Mouse (Mus musculus) limb, embryonic 10.5 days (tissue): ENCODE results near the gene Tbc1d1. TPM values are rescaled to one million over a fixed set of nuclear protein-coding genes. Genes with fewer than 3 reads are reported as not detected.

ENCODE experiments used
- DNase-seq: peaks from one replicate; pipeline ENCODE4 v3.0.0-alpha.2; 2017; ENCODE audit warnings: low spot score
- H3K27ac ChIP-seq: fragments of 300-500 bp; sonication (generic); 2 replicates; pipeline ENCODE4 v1.5.1; 2016; ENCODE audit warnings: mild to moderate bottlenecking
- H3K27me3 ChIP-seq: fragments of 300-500 bp; sonication (generic); 2 replicates; pipeline ENCODE4 v1.6.1; 2016; ENCODE audit warnings: low read depth, mild to moderate bottlenecking; ENCODE audit not compliant: poor library complexity, severe bottlenecking
- H3K36me3 ChIP-seq: fragments of 300-500 bp; sonication (generic); 2 replicates; pipeline ENCODE4 v1.6.1; 2016; ENCODE audit warnings: mild to moderate bottlenecking, moderate library complexity
- H3K4me1 ChIP-seq: fragments of 300-500 bp; sonication (generic); 2 replicates; pipeline ENCODE4 v1.6.1; 2016
- H3K4me3 ChIP-seq: fragments of 300-500 bp; sonication (generic); 2 replicates; pipeline ENCODE4 v1.5.1; 2016; ENCODE audit warnings: mild to moderate bottlenecking, moderate library complexity
- H3K9me3 ChIP-seq: fragments of 300-500 bp; sonication (generic); replicated peaks from 2 replicates; pipeline ENCODE4 v1.6.1; 2016; ENCODE audit warnings: mild to moderate bottlenecking
- WGBS: fragments of 180-500 bp; shearing (Covaris S2); methylation state at CpG from one replicate; pipeline ENCODE4 v1.1.7; 2016; 5-methylcytosine and 5-hydroxymethylcytosine counted together
- polyA plus RNA-seq: library from polyadenylated mRNA; unstranded; fragments of >200 nt; fragmentation: Nextera tagmentation; extraction: Ambion mirVana; gene quantifications from 2 replicates; pipeline ENCODE4 v1.2.1, GENCODE M21; 2016

Tbc1d1 gene
- polyA plus RNA-seq, 1 experiment from 2014 or later: 35.0 TPM

DNA sequence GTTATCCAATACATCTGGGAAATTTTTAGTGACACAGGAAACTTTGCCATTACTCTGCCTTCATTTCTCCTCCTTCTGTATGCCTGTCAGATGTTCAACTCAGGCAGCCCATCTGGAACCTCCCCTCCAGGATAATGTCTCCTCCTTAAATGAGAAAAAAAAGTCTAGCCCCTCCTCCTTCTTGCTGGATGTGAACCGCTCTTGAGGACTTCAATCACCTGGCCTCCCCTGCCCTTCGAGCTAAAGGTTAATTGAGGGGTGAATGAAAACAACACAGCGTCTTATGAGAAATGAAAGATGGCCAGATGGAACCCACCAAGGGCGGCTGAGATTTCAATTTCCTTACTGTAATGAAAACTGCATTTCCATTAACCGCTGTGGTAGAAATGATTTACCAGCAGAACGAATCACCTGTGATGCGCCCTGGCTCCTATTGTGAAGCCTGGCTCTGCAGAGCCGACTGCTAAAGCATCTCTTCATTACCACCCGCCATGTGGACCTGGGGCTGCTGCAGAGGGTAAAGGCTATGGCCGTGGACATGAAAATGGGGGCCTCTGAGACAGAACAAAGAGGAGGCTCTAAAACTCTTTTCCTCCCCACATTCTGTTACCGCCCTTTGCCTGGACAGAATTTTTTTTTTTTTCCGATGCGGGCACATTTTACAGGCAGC, 216.3 kb downstream of the Tbc1d1 start:
- Histone ChIP-seq H3K27me3 (no peaks in the 10 kb centered on the region), H3K4me3 (no peak overlapping the region), H3K4me1 (peaks cover 21% of the 10 kb centered on the region), H3K27ac (peak overlapping the region; percentile 19; the same call in 1 of the 2 replicates), H3K36me3 (no peaks in the 10 kb centered on the region), H3K9me3 (no peaks in the 10 kb centered on the region)
- DNase-seq: no peak
- 63% methylated on average over 13 of the region's 13 CpGs for WGBS

DNA sequence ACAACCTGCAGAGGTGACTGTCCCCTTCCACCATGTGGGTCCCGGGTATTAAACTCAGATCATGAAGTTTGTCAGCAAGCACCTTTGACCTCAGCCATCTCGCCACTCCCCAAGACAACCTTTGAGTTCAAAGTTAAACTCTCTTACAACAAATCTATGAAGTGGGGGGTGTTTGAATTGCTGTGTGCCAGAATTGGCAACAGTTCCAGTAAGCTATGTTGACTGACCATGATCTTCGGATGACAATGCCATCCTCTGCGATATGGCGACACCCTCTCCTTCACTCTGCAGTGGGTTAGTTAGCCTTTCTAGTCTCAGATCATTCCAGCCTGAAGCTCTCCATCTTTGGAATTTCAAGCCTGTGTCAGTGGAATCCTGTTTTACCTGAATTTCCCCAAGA, 217.6 kb downstream of the Tbc1d1 start:
- Histone ChIP-seq H3K27ac (no peak overlapping the region), H3K9me3 (no peaks in the 10 kb centered on the region), H3K4me1 (peaks cover 28% of the 10 kb centered on the region), H3K27me3 (no peaks in the 10 kb centered on the region), H3K4me3 (no peak overlapping the region), H3K36me3 (no peaks in the 10 kb centered on the region)
- 85% methylated on average over 5 of the region's 5 CpGs for WGBS
- no peak for DNase-seq

DNA sequence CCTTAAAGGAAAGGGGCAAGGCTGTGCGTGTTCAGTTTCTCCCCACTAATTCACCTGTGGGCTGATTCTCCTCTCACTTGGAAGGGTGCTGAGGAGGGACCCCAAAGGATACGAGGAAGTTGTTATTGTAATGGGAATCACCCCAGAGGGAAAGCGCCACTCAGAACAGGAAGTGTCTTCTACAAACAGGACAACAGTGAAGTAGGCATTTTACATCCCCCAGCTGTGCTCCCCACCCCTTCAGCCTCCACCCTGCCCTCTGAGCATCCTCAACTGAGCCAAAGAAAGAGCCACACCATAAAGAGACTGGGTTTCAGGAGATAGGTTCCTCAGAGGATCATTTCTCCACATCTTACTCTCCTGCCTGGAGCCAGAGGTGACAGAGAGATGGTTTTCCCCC, 219.7 kb downstream of the Tbc1d1 start:
- no peak overlapping the region for H3K4me3 ChIP-seq
- H3K27ac ChIP-seq: peak overlapping the region; percentile 4; the same call in 1 of the 2 replicates
- 84% methylated on average over 3 of the region's 3 CpGs for WGBS
- peaks cover 50% of the 10 kb centered on the region for H3K4me1 ChIP-seq
- no peaks in the 10 kb centered on the region for H3K36me3 ChIP-seq
- H3K27me3 ChIP-seq: no peaks in the 10 kb centered on the region
- H3K9me3 ChIP-seq: no peaks in the 10 kb centered on the region
- no peak for DNase-seq

DNA sequence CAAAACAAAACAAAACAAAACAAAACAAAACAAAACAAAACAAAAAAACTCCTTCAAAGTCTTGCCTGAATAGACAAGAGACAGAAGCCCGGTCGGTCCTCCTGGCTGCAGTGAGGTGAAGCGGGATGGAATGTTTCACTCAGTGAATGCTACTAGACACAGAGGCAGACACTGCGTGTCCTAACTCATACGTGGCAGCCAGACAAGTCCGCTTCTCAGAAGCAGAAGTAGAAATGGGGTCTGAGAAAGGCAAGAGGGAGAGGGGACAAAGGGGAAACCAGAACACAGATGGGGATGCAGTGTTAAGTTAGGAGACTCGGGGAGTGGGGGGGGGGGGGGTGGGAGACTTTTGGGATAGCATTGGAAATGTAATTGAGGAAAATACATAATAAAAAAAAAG, 220.4 kb downstream of the Tbc1d1 start:
- DNase-seq: no peak
- no peak overlapping the region for H3K27ac ChIP-seq
- no peaks in the 10 kb centered on the region for H3K27me3 ChIP-seq
- no peaks in the 10 kb centered on the region for H3K9me3 ChIP-seq
- no peaks in the 10 kb centered on the region for H3K36me3 ChIP-seq
- peaks cover 56% of the 10 kb centered on the region for H3K4me1 ChIP-seq
- H3K4me3 ChIP-seq: no peak overlapping the region
- WGBS: 85% methylated on average over 7 of the region's 7 CpGs

DNA sequence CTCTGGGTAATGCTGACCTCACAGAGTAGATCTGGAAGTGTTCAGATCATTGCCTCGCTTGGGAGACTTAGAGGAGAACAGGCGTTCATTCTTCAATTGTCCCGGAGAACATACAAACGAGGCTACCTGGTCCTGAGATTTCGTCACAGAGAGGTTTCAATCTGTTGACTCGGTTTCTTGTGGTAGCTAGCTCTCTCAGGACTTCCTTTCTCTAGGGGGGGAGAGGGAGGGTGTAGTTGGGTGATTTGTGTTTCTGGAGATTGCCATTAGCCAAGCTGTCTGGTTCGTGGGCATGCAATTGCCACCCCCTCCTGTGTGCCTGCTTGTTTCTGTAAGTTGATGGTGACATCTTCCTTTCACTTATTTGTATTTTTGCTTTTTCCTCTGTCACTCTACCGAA, 221.6 kb downstream of the Tbc1d1 start:
- Histone ChIP-seq H3K9me3 (no peaks in the 10 kb centered on the region), H3K36me3 (no peaks in the 10 kb centered on the region), H3K4me1 (peaks cover 60% of the 10 kb centered on the region), H3K27ac (peak overlapping the region; percentile 82), H3K27me3 (no peaks in the 10 kb centered on the region), H3K4me3 (no peak overlapping the region)
- 82% methylated on average over 8 of the region's 8 CpGs for WGBS
- no peak for DNase-seq

DNA sequence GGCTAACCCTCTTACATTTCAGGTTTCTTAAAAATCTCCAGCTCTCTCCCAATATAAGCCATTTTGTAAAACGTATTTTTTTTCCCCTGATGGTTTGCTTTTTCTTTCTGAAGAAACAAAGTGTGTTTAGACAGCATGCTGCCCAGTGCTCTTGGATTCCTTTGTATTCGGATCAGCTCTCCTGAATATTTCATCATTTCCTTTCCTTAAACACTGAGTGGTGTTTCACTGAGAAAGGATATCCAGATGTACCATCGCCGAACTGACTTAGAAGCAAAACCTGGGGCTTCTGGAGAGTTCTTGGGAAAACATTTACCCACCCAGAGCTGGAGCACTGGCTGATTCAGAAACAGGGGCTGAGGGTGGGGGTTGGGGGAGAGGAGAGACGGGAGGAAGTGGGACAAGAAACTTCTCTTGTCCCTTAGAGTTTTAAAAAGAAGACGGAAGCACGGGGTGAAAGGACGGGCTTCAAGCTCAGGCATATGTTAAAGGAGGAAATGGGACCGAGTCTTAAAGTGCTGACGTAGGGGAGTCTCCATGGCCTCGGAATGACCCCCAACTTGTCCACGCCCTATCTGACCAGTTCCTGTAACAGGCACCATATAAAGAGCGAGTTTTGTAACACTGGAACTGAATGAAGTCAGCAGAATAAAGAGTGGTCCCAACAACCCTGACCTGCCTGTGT, 222.6 kb downstream of the Tbc1d1 start:
- Histone ChIP-seq H3K36me3 (no peaks in the 10 kb centered on the region), H3K27ac (peak overlapping the region; percentile 82), H3K27me3 (no peaks in the 10 kb centered on the region), H3K9me3 (no peaks in the 10 kb centered on the region), H3K4me3 (no peak overlapping the region), H3K4me1 (peaks cover 70% of the 10 kb centered on the region)
- DNase-seq: no peak
- WGBS: 69% methylated on average over 13 of the region's 13 CpGs

DNA sequence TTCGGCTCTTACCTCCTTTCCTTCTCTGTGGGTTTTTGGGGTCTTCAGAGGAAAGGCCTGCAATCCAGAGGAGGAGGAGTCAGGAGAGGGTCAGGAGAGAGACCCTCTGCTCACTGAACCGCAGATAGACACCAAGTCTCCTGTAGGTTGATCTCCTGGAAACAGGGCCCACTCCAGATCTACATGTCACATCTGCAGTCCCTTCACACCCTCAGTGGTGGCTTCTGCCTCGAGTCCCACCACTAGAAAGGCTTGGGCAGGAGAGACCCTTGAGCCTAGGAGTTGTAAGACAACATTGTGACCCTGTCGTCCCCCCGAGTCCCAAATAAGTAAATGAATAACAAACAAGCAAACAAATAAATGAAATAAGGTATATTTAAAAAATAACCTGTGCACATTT, 223.7 kb downstream of the Tbc1d1 start:
- H3K27ac ChIP-seq: peak overlapping the region; percentile 82
- H3K4me3 ChIP-seq: no peak overlapping the region
- H3K27me3 ChIP-seq: no peaks in the 10 kb centered on the region
- H3K4me1 ChIP-seq: peaks cover 71% of the 10 kb centered on the region
- DNase-seq: no peak
- no peaks in the 10 kb centered on the region for H3K9me3 ChIP-seq
- 92% methylated on average over 5 of the region's 5 CpGs for WGBS
- no peaks in the 10 kb centered on the region for H3K36me3 ChIP-seq

DNA sequence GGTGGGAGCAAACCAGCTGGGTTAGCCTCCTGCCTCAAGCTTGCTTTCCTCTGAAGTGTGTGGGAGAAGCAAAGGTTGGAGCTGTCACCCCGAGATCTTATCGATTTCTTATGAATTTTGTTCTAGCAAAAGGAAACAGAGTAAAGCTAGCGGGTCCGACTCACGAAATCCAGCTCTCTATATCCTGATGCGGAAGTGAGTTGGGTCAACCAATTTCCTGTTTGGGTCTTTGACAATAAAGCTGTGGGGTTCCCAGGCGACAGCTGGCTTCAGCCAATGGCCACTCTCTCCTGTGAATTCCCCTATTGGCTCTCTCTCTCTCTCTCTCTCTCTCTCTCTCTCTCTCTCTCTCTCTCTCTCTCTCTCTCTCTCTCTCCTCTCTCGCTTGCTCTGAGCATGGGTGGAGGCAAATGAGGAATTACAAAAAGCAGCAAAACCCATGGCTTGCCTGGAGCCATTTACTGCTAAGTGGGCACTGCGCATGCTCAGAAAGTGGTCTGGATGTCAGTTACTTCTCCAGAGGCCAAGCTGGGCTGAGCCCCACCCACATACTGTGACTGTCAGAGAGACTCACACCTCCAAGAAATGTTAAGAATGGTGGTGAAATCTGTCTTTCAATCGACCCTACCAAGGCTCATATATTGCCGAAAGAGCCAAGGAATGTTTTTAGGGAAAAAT, 224.7 kb downstream of the Tbc1d1 start:
- Histone ChIP-seq H3K27ac (peak overlapping the region; percentile 82), H3K9me3 (no peaks in the 10 kb centered on the region), H3K36me3 (no peaks in the 10 kb centered on the region), H3K4me3 (peak overlapping the region; percentile 13; the same call in 1 of the 2 replicates), H3K27me3 (no peaks in the 10 kb centered on the region), H3K4me1 (peaks cover 64% of the 10 kb centered on the region)
- DNase-seq: no peak
- WGBS: 61% methylated on average over 11 of the region's 11 CpGs

DNA sequence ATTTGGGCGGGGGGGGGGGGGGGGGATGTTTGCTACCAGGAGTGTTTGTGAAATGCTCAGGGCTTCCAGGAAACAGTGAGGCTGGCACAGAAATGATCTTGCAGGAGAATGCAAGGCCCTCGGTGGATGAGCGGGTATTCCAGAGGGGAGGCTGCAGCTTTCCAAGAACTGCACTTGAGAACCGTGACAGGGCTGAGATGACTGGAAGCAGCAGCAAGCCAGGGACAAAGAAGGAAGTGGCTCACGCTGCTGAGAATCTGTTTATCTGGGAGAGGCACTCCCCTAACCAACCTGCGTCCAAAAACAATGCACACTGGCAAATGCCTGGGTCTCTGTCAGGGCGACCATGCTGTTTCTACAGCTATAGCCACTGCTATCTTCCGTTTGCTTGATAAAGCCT, 225.4 kb downstream of the Tbc1d1 start:
- H3K27ac ChIP-seq: peak overlapping the region; percentile 82
- DNase-seq: no peak

DNA sequence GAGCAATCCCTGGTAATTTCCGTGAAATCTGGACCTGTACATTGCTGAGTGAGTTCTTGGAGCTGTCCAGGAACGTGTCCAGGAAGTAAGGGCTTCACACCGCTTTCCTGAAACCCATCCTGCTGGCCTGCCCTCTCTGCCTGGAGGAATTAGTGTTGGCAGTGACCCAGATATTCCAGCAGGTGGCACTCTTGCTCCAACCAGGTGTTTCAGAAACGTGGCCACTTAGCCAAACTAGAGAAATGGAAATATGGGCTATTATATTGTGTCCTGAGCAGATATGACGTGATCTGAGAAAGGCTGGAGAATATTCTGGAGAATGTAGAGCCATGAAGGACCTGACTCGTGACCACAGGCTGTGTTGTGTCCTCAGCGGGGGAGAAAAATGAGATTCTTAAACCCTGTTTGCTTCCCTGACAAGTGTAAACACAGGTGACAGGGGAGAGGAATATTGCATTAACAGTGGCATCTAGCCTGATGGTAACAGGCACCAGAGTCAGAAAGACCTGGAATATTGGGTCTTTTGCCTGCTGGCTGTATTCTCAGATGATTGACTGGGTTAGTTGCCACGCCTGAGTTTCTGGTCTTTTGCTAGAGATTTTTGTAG, 226.4 kb downstream of the Tbc1d1 start:
- no peak overlapping the region for H3K4me3 ChIP-seq
- peak overlapping the region; percentile 33; the same call in 1 of the 2 replicates for H3K27ac ChIP-seq
- WGBS: 21% methylated on average over 8 of the region's 8 CpGs

More for the DNA sequence above, 225.4 kb downstream of the Tbc1d1 start:
- 53% methylated on average over 8 of the region's 8 CpGs for WGBS
- Histone ChIP-seq H3K36me3 (no peaks in the 10 kb centered on the region), H3K27me3 (no peaks in the 10 kb centered on the region), H3K9me3 (no peaks in the 10 kb centered on the region), H3K4me1 (peaks cover 64% of the 10 kb centered on the region), H3K4me3 (no peak overlapping the region)

DNA sequence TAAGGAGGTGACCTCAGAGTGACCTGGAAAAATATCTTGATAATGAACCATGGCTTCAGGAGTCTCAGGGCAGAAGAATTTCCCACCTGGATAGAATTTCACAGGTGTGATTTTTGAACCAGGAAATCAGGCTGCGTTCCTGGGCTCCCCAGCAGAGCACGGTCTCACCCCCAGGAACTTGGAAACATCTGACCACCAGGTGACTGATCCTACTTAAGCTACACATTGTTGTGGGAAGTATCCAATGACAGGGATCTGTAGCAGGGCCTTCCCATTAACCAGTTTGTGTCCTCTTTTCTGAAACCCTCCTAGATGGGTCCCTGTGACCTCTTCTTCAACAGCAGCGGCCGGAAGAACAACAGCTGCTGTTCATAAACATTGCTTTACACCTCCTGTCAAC, 227.1 kb downstream of the Tbc1d1 start:
- Histone ChIP-seq H3K4me1 (peaks cover 64% of the 10 kb centered on the region), H3K4me3 (no peak overlapping the region), H3K36me3 (no peaks in the 10 kb centered on the region), H3K27ac (peak overlapping the region; percentile 33; the same call in 1 of the 2 replicates), H3K27me3 (no peaks in the 10 kb centered on the region), H3K9me3 (no peaks in the 10 kb centered on the region)
- 39% methylated on average over 4 of the region's 4 CpGs for WGBS
- no peak for DNase-seq

More for the DNA sequence above, 226.4 kb downstream of the Tbc1d1 start:
- peaks cover 64% of the 10 kb centered on the region for H3K4me1 ChIP-seq
- no peaks in the 10 kb centered on the region for H3K27me3 ChIP-seq
- no peaks in the 10 kb centered on the region for H3K36me3 ChIP-seq
- no peaks in the 10 kb centered on the region for H3K9me3 ChIP-seq
- peak; percentile 88 for DNase-seq

DNA sequence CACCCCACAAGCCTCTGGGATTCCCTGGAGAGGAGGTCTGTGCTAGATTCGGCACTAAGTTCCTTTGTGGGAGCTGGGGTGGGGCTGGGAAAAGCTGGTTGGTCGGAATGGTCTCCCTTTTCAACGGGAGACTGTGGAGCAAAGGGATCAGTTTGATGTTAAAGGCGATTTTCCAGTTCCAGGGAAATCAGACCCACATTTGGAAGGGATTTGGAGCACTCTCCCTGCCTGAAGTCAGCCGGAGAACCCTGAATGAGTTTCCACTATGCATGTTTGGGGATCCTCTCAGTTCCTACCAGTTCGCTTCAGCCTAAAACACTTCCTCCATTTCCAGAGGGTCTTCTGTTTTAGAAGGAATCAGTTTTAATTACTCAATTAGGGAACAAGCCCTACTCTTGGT, 228.4 kb downstream of the Tbc1d1 start:
- Histone ChIP-seq H3K4me1 (peaks cover 64% of the 10 kb centered on the region), H3K27me3 (no peaks in the 10 kb centered on the region), H3K36me3 (no peaks in the 10 kb centered on the region), H3K4me3 (no peak overlapping the region), H3K9me3 (no peaks in the 10 kb centered on the region), H3K27ac (peak overlapping the region; percentile 36; the same call in 1 of the 2 replicates)
- WGBS: 74% methylated on average over 6 of the region's 6 CpGs
- no peak for DNase-seq

DNA sequence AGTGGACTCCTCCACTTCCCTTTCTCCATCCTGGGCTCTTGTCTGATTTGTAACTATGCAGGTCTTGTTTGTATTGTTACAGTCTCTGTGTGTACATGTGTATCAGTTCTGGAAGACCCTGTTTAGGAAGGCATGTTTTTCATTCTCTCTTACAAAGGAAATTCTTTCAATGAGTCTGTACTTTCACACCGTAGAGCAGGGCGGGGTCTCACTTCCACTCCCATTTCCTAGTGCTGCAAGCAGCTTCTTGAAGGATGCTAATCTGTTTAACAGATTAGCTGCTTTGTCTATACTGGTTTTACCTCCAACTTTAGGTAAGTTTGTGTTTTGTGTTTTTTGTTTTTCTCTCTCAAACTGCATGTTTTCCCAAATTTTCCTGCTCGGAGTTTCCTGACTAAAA, 230.9 kb downstream of the Tbc1d1 start:
- DNase-seq: no peak
- WGBS: 91% methylated on average over 3 of the region's 3 CpGs
- H3K4me3 ChIP-seq: no peak overlapping the region
- H3K4me1 ChIP-seq: peaks cover 63% of the 10 kb centered on the region
- H3K27me3 ChIP-seq: no peaks in the 10 kb centered on the region
- no peaks in the 10 kb centered on the region for H3K36me3 ChIP-seq
- H3K27ac ChIP-seq: no peak overlapping the region
- no peaks in the 10 kb centered on the region for H3K9me3 ChIP-seq
